Mouse (Mus musculus): ENCODE results near the gene 1110057P08Rik.
"Not testable (repeated sequence)": the region's sequence is repeated elsewhere in the genome, so short reads cannot be mapped to it uniquely, and the experiment has no call there.

1110057P08Rik gene

DNA sequence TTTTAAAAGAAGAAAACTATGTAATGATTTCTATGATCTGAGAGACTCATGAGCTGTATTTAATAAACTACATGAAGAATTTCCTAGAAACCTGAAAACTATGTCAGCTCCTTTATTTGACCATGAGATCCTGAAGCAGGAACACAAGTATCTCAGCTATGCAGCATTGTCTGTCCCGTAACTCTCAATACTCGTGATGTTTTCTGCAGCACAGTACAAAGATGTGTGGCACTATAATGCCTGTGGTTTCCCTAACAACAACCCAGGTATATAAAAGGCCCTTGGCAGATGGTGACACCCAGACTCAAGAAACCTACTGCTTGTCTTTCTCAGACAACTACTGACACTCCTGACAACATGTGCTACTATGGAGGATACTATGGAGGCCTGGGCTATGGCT is at the start of gene 1110057P08Rik:
1110057P08Rik (plus strand) TSS at position 301 of the 400 bp plus-strand sequence.
- DNase-seq (ENCODE audit: inconsistent age in 2 of 2, low spot score in 1 of 2), result no peak

DNA sequence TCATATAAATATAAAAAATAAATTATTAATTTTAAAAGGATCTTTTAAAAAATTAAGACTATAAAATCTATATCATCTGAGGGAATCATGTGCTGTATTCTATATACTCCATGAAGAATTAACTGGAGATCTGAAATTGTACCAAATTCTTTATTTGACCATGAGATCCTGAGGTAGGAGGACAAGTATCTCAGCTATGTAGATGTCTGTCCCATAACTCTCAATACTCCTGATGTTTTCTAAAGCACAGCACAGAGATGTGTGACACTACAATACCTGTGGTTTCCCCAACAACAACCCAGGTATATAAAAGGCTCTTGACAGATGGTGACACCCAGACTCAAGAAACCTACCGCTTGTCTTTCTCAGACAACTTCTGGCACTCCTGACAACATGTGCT is 34.0 kb upstream of the 1110057P08Rik start, which contains the start of gene Gm6358:
Gm6358 (plus strand) TSS at position 301 of the 400 bp plus-strand sequence.
- no peak for DNase-seq (ENCODE audit: inconsistent age in 2 of 2, low spot score in 1 of 2)

DNA sequence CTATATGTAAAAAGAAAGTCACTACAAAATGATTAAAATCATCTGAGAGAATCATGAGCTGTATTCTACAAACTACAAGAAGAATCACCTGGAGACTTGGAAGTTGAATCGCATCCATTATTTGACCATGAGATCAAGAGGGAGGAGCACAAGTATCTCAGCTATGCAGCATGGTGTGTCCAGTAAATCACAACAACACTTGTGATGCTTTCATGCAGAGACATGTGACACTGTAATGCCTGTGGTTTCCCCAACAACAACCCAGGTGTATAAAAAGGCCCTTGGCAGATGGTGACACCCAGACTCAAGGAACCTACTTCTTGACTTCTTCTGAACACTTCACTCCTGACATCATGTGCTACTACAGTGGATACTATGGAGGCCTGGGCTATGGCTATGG is 23.7 kb upstream of the 1110057P08Rik start, which contains the start of gene Gm10061:
Gm10061 (plus strand) TSS at position 301 of the 400 bp plus-strand sequence.
- DNase-seq (ENCODE audit: inconsistent age in 2 of 2, low spot score in 1 of 2), result no peak

DNA sequence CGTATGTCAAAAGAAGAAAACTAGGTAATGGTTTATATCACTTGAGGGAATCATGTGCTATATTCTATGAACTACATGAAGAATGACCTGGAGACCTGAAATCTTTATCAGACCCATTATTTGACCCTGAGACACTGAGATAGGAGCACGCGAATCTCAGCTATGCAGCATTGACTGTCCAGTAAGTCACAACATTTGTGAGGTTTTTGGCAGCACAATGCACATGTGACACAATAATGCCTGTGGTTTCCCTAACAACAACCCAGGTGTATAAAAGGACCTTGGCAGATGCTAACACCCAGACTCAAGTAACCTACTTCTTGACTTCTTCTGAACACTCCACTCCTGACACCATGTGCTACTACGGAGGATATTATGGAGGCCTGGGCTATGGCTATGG is 16.9 kb upstream of the 1110057P08Rik start, which contains the start of gene Gm9789:
Gm9789 (plus strand) TSS at position 301 of the 400 bp plus-strand sequence.
- no peak for DNase-seq (ENCODE audit: inconsistent age in 2 of 2, low spot score in 1 of 2)

DNA sequence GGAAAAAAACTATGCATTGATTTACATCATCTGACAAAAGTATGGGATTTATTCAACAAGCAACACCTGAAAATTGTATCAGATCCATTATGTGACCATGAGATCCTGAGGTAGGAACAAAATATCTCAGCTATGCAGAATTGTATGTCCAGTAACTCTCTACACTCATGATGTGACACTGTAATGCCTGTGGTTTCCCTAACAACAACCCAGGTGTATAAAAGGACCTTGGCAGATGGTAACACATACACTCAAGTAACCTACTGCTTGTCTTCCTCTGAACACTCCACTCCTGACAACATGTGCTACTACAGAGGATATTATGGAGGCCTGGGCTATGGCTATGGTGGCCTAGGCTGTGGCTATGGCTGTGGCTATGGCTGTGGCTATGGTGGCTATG is 5.3 kb upstream of the 1110057P08Rik start, which contains the start of gene Gm7735:
Gm7735 (plus strand) TSS at position 301 of the 400 bp plus-strand sequence.
- DNase-seq (ENCODE audit: inconsistent age in 2 of 2, low spot score in 1 of 2), result not testable (repeated sequence)

DNA sequence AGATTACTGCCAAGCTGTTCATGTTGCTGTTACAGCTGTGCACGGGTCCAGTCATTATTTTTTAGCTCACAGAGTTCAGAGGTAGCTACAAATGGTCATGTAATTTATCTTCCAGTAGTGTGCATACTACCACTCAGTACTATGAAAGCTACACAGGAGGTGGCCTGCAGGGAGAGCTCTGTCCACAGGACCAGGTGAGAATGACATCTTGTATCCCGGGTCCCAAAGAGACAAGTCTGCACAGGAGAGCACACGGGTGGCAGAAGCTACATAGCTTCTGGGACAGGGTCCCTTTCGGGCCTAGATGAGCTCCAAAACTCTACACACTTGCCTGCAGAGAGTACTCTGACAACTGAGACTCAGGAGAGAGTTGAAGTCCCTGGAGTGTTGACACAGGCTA is 14.1 kb downstream of the 1110057P08Rik start:
- DNase-seq (ENCODE audit: inconsistent age in 2 of 2, low spot score in 1 of 2), result no peak

DNA sequence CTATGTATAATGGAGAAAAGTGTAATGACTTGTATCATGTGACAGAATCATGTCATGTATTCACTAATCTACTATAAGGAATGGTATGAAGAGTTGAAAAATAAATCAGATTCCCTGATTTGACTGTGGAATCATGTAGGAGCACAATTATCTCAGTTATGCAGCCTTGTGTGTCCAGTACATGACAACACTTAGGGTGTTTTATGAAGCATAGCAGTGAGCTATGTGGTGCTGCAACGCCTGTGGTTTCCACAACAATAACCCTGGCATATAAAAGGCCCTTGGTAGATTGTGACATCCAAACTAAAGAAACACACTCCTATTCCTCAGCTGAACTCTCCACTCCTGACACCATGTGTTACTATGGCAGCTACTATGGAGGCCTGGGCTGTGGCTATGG is 31.0 kb downstream of the 1110057P08Rik start, which contains the start of gene Krtap20-2:
Krtap20-2 (plus strand) TSS at position 301 of the 400 bp plus-strand sequence.
- no peak for DNase-seq (ENCODE audit: inconsistent age in 2 of 2, low spot score in 1 of 2)
